Mouse (Mus musculus) right cerebral cortex, postnatal 4 days (tissue): ENCODE measurements around the gene Ccr6.
"Not testable (repeated sequence)": the region's sequence is repeated elsewhere in the genome, so short reads cannot be mapped to it uniquely, and the experiment has no call there.

ENCODE experiments used
- DNase-seq: peaks from one replicate; pipeline ENCODE4 v3.0.0-alpha.2; 2022

Gene Ccr6

GRCm38 (mm10) chr17:8234537-8234936 is 1.3 kb upstream of the Ccr6 start:
- no peak for DNase-seq

GRCm38 (mm10) chr17:8238012-8238710 is 2.3 kb downstream of the Ccr6 start:
- no peak for DNase-seq

GRCm38 (mm10) chr17:8239561-8239960 is 3.7 kb downstream of the Ccr6 start:
- no peak for DNase-seq

- DNase-seq: no peak
Measured at GRCm38 (mm10) chr17:8240517-8240916, 4.7 kb downstream of the Ccr6 start.

GRCm38 (mm10) chr17:8241645-8242044 is 5.8 kb downstream of the Ccr6 start:
- DNase-seq: no peak

GRCm38 (mm10) chr17:8242186-8242585 is 6.3 kb downstream of the Ccr6 start:
- no peak for DNase-seq

- DNase-seq: no peak
Measured at GRCm38 (mm10) chr17:8244124-8244523, 8.3 kb downstream of the Ccr6 start.

- DNase-seq: no peak
Measured at GRCm38 (mm10) chr17:8246102-8246754, 10.4 kb downstream of the Ccr6 start.

GRCm38 (mm10) chr17:8251704-8252103 is 15.9 kb downstream of the Ccr6 start:
- DNase-seq: no peak

GRCm38 (mm10) chr17:8254268-8254667 is 18.4 kb downstream of the Ccr6 start:
- DNase-seq: no peak

- no peak for DNase-seq
Measured at GRCm38 (mm10) chr17:8254914-8255313, 19.1 kb downstream of the Ccr6 start.

- no peak for DNase-seq
Measured at GRCm38 (mm10) chr17:8255583-8255982, 19.7 kb downstream of the Ccr6 start.

- DNase-seq: no peak
Measured at GRCm38 (mm10) chr17:8256982-8257381, 21.1 kb downstream of the Ccr6 start.

- not testable (repeated sequence) for DNase-seq
Measured at GRCm38 (mm10) chr17:8264638-8265037, 28.8 kb downstream of the Ccr6 start.

- DNase-seq: no peak
Measured at GRCm38 (mm10) chr17:8272054-8272749, 36.4 kb downstream of the Ccr6 start.

GRCm38 (mm10) chr17:8272951-8273350 is 37.1 kb downstream of the Ccr6 start:
- DNase-seq: no peak

- DNase-seq: no peak
Measured at GRCm38 (mm10) chr17:8276071-8276470, 40.2 kb downstream of the Ccr6 start.

- no peak for DNase-seq
Measured at GRCm38 (mm10) chr17:8276680-8277079, 40.8 kb downstream of the Ccr6 start.

- no peak for DNase-seq
Measured at GRCm38 (mm10) chr17:8277266-8277665, 41.4 kb downstream of the Ccr6 start.

GRCm38 (mm10) chr17:8278356-8278755 is 42.5 kb downstream of the Ccr6 start:
- no peak for DNase-seq

GRCm38 (mm10) chr17:8282821-8283525 is 47.1 kb downstream of the Ccr6 start, which contains the start of gene Mpc1:
Mpc1 (plus strand) TSS chr17:8282904.
- DNase-seq: peak; percentile 55

GRCm38 (mm10) chr17:8283526-8284253 is 47.8 kb downstream of the Ccr6 start:
- peak; percentile 92 for DNase-seq

GRCm38 (mm10) chr17:8284254-8284661 is 48.4 kb downstream of the Ccr6 start:
- peak; percentile 38 for DNase-seq
